Comparison of ENCODE assay signal across 8 mouse cellular contexts in the genomic region with DNA sequence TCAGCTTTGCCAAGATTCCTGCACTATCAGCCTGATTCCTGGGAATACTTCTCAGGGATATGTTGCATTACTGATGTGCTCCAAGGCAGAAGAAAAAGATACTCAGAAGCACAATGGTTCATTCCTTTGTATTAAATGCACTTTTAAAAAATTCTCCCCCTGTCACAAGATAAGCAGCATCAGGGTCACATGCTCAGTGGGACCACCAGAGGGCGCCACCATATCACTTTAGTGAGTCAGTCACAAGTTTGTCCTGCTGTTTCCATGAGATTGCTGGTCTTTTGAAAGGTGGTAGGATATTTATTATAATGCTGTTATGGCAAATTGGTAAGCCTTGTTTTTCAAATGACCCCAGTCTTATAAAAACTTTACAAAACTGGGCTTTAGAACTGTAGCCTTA. TPM values are rescaled to one million over a fixed set of nuclear protein-coding genes. Genes with fewer than 3 reads are reported as not detected.
A peak's percentile ranks its signal among the peaks of the same experiment; 100 is the strongest.
DNase-seq lines count a peak whose midpoint lies in the region; ATAC-seq and TF ChIP-seq lines count a peak whose summit lies in the region.

No protein-coding gene starts in this region.

- TF ChIP-seq POLR2A in ES-Bruce4 (IDR thresholded peaks at IDR 0.05; ENCODE audit: insufficient read depth, low read length), result no peak

- no peaks in the 10 kb centered on the region for H3K36me3 ChIP-seq in ES-Bruce4 (ENCODE audit: control insufficient read depth, insufficient read depth, low read length, poor library complexity, severe bottlenecking)

- no peaks in the 10 kb centered on the region for H3K27me3 ChIP-seq in ES-Bruce4 (ENCODE audit: control insufficient read depth, insufficient read depth, low read length, poor library complexity, severe bottlenecking)

- H3K4me1 ChIP-seq in ES-Bruce4 (ENCODE audit: control insufficient read depth, insufficient read depth, low read length), result no peaks in the 10 kb centered on the region

- H3K27ac ChIP-seq in ES-Bruce4 (ENCODE audit: insufficient read depth, low read length), result no peak overlapping the region

- no peak overlapping the region for H3K4me3 ChIP-seq in ES-Bruce4 (ENCODE audit: low read depth, low read length)

- DNase-seq in layer of hippocampus, adult 18-20 months (ENCODE audit: low spot score in 2 of 2), result peak; percentile 4 to 23
- DNase-seq in layer of hippocampus, adult 9-11 months, result no peak
- DNase-seq in adrenal gland, adult 18-20 months (ENCODE audit: low spot score in 2 of 2), result peak; percentile 14 to 46
- peak; percentile 60 for DNase-seq in embryo, embryonic 10.5 days (ENCODE audit: low spot score)
- peak; percentile 49 to 60 for DNase-seq in layer of hippocampus, postnatal 10 days (ENCODE audit: low spot score in 2 of 2)
- DNase-seq in retina, embryonic 14.5 days (ENCODE audit: low spot score), result peak; percentile 69

- H3K9me3 ChIP-seq in ES-Bruce4 (replicated peaks; ENCODE audit: control insufficient read depth, insufficient read depth, low read length, poor library complexity, severe bottlenecking), result no peaks in the 10 kb centered on the region

- ATAC-seq in frontal cortex, adult (ENCODE audit: low TSS enrichment), result no peak

- TF ChIP-seq CTCF in ES-Bruce4 (IDR thresholded peaks at IDR 0.05; ENCODE audit: low read depth, low read length), result peak; percentile 55

- H3K9ac ChIP-seq in ES-Bruce4 (ENCODE audit: low read depth, poor library complexity, severe bottlenecking), result no peak overlapping the region

- no peak for TF ChIP-seq EP300 in ES-Bruce4 (IDR thresholded peaks at IDR 0.05; ENCODE audit: insufficient read depth, low read depth, low read length)

RNA-seq across cellular contexts. Expression of gene Ripply1, which starts 30.3 kb away (rescaled TPM):
- not detected for total RNA-seq in layer of hippocampus, adult 18-20 months (2021)
- polyA plus RNA-seq in ES-Bruce4 (2011; ENCODE audit: insufficient read depth, insufficient read length, low read depth, missing spikeins), result 1.5 TPM in 1 of 2 replicates, not detected in the other
- not detected for total RNA-seq in adrenal gland, adult 18-20 months (2021)
- total RNA-seq in layer of hippocampus, postnatal 10 days (2021), result not detected

RNA-seq across cellular contexts. Expression of gene Gm15013, which starts 37.6 kb away (rescaled TPM):
- not detected for total RNA-seq in layer of hippocampus, adult 18-20 months (2021)
- polyA plus RNA-seq in ES-Bruce4 (2011; ENCODE audit: insufficient read depth, insufficient read length, low read depth, missing spikeins), result 2.4 and 2.9 TPM in 2 replicates
- total RNA-seq in adrenal gland, adult 18-20 months (2021), result not detected
- not detected for total RNA-seq in layer of hippocampus, postnatal 10 days (2021)

RNA-seq across cellular contexts. Expression of gene Cldn2, which starts 48.8 kb away (rescaled TPM):
- under 1 TPM; 0.51 to 0.97 TPM for total RNA-seq in layer of hippocampus, adult 18-20 months (2021)
- polyA plus RNA-seq in ES-Bruce4 (2011; ENCODE audit: insufficient read depth, insufficient read length, low read depth, missing spikeins), result not detected in 2 replicates
- total RNA-seq in adrenal gland, adult 18-20 months (2021), result under 1 TPM in 1 of 2 experiments, not detected in 1; 0.66 TPM
- total RNA-seq in layer of hippocampus, postnatal 10 days (2021), result 1 to 10 TPM in 1 of 2 experiments, under 1 TPM in 1; 0.91 to 3.1 TPM
